Mouse (Mus musculus): ENCODE data around the gene Ccdc92. TPM values are rescaled to one million over a fixed set of nuclear protein-coding genes. Genes with fewer than 3 reads are reported as not detected.

Ccdc92 gene
- polyA plus RNA-seq, 1 experiment from 2014 or later, result 58.1 TPM

DNA sequence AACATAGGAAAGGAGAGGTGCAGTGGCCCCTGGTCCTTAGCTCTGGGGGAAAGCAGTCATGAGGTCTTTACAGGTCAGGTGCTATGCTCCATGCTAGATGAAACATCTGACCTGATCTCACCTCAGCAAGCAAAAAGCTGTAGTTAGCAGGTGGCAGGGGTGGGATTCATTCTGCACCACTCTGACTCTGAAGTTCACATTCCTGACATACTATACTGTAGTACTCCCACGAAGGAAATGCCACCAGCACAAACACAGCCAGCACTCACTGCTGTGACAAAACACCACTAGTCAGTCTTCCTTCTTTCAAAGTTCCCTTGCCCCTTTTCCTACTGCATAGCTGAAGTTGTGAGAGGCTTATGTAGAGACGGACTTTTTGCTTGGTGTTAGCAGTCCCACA lies 9.9 kb downstream of the Ccdc92 start:
- no peak overlapping the region for H3K4me3 ChIP-seq
- no peak overlapping the region for H3K4me2 ChIP-seq

DNA sequence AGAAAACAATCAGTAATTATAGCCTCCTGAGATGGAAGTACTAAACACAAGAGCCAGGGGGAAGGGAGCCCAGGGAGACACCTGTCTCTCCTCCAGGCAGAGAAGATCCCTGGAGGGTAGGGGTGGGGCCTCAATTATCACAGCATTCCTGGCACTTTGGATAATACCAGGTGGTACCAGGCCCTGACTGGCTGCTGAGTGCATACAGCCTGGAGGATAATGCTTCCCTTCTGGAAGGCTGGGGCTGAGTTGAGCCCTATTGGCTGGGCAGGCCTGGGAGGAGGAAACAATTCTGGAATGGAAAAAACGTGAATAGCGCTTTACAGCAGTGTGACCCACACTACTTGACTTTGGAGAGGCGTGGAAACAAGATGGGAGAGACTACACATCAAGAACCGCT lies 10.7 kb downstream of the Ccdc92 start:
- Histone ChIP-seq H3K4me3 (no peak overlapping the region), H3K9ac (no peak overlapping the region), H3K4me1 (replicated peaks) (peaks cover 15% of the 10 kb centered on the region), H3K9me3 (no peaks in the 10 kb centered on the region), H3K4me2 (no peak overlapping the region), H3K36me3 (no peaks in the 10 kb centered on the region), H3K27me3 (no peaks in the 10 kb centered on the region), H3K27ac (replicated peaks) (no peak overlapping the region)
- ATAC-seq (ENCODE audit: low read depth), result no peak
- WGBS, result 52% methylated on average over 4 of the region's 4 CpGs

More for the DNA sequence above, 9.9 kb downstream of the Ccdc92 start:
- Histone ChIP-seq H3K27me3 (no peaks in the 10 kb centered on the region), H3K9ac (no peak overlapping the region), H3K4me1 (replicated peaks) (0 out of 2 replicates have a peak, but pooled peaks cover 8% of the 10 kb centered on the region), H3K27ac (replicated peaks) (no peak overlapping the region), H3K9me3 (no peaks in the 10 kb centered on the region), H3K36me3 (no peaks in the 10 kb centered on the region)
- ATAC-seq (ENCODE audit: low read depth), result no peak
- 40% methylated on average over 2 of the region's 2 CpGs for WGBS

DNA sequence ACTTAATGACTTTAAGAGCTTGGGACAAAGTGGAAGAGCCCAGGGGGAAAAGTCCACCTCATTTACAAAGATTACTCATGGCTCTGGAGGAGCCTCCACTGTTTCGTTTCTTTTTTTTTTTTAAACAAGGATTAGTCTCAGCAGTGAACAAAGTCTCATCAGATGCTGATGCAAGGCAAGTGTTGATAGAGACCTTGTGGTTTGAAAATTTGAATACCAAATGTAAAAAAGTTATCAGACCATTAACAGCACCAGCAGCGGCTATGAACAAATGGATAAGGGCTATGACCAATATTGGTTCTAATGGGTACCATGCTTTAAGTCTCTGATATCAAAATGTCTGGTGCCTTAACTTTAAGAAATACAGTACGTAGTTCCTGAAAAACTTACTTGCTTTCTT lies 13.2 kb downstream of the Ccdc92 start:
- H3K9me3 ChIP-seq, result no peaks in the 10 kb centered on the region
- H3K4me1 ChIP-seq (replicated peaks), result peaks cover 32% of the 10 kb centered on the region
- no peak for ATAC-seq (ENCODE audit: low read depth)
- no peaks in the 10 kb centered on the region for H3K36me3 ChIP-seq
- no peaks in the 10 kb centered on the region for H3K27me3 ChIP-seq
- H3K27ac ChIP-seq (replicated peaks), result no peak overlapping the region
- H3K4me3 ChIP-seq, result no peak overlapping the region
- no peak overlapping the region for H3K9ac ChIP-seq
- no peak overlapping the region for H3K4me2 ChIP-seq
- WGBS, result 90% methylated on average over 3 of the region's 3 CpGs

DNA sequence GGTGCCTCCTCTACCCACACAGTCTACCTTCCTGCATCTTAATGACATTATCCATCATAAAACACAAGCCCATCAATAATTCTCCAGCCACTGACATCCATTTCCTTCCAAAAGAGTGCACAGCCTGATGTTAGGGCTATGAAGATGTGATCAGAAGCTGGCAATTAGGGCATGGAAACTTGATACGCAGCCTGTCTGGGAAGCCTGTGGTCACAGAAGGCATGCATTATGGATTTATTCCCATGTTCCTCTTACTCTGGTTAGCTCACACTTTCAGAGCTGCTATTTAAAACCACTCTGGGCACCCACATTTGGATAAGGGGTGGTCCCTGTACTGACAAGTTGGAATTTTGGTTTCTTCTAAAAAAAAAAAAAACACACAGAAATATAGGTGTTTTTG lies 15.2 kb downstream of the Ccdc92 start:
- Histone ChIP-seq H3K9me3 (no peaks in the 10 kb centered on the region), H3K4me3 (no peak overlapping the region), H3K27ac (replicated peaks) (peak overlapping the region; percentile 38), H3K9ac (no peak overlapping the region), H3K36me3 (no peaks in the 10 kb centered on the region), H3K4me2 (no peak overlapping the region), H3K27me3 (no peaks in the 10 kb centered on the region), H3K4me1 (replicated peaks) (peaks cover 44% of the 10 kb centered on the region)
- no peak for ATAC-seq (ENCODE audit: low read depth)
- 65% methylated on average over 1 of the region's 1 CpGs for WGBS

DNA sequence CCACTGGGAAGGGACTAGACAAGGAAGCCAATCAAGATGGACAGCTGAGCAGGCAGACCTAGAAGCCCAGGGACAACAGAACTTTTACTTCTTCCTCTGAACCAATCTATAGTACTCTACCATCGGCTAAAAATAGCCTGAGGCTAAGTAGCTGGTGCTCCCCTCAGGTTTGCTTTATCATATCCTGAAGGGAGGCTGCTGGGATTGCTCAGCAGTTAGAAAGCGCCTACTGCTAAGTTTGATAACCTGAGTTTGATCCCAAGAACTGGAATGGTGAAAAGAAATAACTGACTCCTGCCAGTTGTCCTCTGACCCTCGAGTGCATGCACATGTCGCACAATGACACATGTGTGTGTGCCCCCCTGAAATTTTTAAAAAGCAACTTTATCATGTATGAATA lies 17.3 kb downstream of the Ccdc92 start:
- WGBS, result 80% methylated on average over 4 of the region's 4 CpGs

DNA sequence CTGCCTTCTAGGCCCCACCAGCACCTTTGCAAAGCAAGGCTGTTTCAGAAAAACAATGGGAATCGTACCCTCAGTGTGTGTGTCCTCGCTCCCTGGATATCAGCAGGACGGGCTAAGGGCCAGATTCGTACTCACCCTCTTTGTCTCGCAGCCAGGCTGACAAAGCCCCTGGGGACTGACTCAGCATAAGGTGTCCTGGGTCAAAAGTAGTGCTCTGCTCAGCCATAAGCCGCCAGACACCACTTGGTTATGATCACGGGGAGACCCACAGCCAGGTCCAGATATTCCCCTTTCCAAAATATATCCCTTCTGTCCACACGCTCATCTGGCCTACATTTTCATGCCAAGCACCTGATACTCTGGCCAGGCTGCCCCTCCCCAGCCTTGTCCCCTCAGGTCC lies 18.8 kb downstream of the Ccdc92 start:
- peak overlapping the region; percentile 50 for H3K9ac ChIP-seq
- peak overlapping the region; percentile 78 for H3K27ac ChIP-seq (replicated peaks)
- H3K9me3 ChIP-seq, result no peaks in the 10 kb centered on the region
- no peaks in the 10 kb centered on the region for H3K27me3 ChIP-seq
- H3K4me3 ChIP-seq, result no peak overlapping the region
- WGBS, result 57% methylated on average over 8 of the region's 8 CpGs
- H3K4me2 ChIP-seq, result 0 out of 2 replicates have a peak overlapping the region, but pooled peaks have one; percentile 3
- peaks cover 48% of the 10 kb centered on the region for H3K4me1 ChIP-seq (replicated peaks)
- ATAC-seq (ENCODE audit: low read depth), result peak; percentile 32; the same call in 1 of the 2 replicates
- peaks cover 14% of the 10 kb centered on the region; the same call in 1 of the 2 replicates for H3K36me3 ChIP-seq

More for the DNA sequence above, 17.3 kb downstream of the Ccdc92 start:
- H3K36me3 ChIP-seq, result no peaks in the 10 kb centered on the region
- no peak overlapping the region for H3K4me2 ChIP-seq
- H3K27ac ChIP-seq (replicated peaks), result peak overlapping the region; percentile 78
- no peaks in the 10 kb centered on the region for H3K27me3 ChIP-seq
- no peaks in the 10 kb centered on the region for H3K9me3 ChIP-seq
- H3K9ac ChIP-seq, result no peak overlapping the region
- H3K4me1 ChIP-seq (replicated peaks), result peaks cover 54% of the 10 kb centered on the region
- H3K4me3 ChIP-seq, result no peak overlapping the region
- ATAC-seq (ENCODE audit: low read depth), result no peak

DNA sequence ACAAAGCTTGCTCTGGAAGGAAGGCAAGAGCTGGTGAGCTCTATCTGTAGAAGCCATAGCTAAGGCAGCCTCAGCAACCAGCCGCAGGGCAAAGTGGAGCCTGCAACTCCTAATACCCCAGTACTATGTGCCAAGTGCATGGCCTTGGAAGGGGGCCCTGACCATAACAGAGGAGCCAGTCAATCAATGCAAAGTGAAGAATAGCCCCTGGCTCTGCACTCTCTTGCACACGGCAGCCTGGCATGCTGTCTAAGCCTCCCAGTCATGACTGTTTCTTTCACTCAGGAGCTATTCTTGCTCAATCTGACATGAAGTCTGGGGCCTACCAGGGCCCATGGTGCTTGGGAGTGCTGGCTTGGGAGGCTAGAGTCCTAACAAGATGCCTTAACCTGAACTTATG lies 21.6 kb downstream of the Ccdc92 start:
- no peak for ATAC-seq (ENCODE audit: low read depth)
- Histone ChIP-seq H3K4me1 (replicated peaks) (peaks cover 35% of the 10 kb centered on the region), H3K9me3 (no peaks in the 10 kb centered on the region), H3K27ac (replicated peaks) (no peak overlapping the region; the same call in 1 of the 2 replicates), H3K4me3 (no peak overlapping the region), H3K4me2 (no peak overlapping the region), H3K36me3 (peaks cover 41% of the 10 kb centered on the region), H3K9ac (no peak overlapping the region), H3K27me3 (no peaks in the 10 kb centered on the region)
- WGBS, result 72% methylated on average over 2 of the region's 2 CpGs

DNA sequence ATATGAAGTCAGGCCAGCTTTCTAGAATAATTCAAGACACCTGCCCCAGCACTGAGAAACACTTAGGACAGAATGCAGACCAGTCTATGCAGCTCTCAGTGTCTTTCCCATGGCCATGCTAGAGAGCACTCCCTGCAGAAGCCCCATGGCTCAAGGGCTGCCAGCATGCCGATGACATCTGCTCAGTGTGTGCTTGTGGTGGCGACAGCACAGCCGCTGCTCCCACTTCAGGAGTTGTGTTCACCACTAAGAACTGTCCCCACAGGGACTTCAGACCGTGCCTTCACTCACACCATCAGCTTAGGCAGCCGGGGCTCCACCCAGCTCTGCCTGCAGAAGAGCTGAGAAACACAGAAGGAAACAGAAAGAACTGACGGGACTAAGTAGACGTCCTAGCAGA lies 22.0 kb downstream of the Ccdc92 start:
- Histone ChIP-seq H3K4me2 (no peak overlapping the region), H3K9me3 (no peaks in the 10 kb centered on the region), H3K4me1 (replicated peaks) (peaks cover 34% of the 10 kb centered on the region), H3K36me3 (peaks cover 46% of the 10 kb centered on the region), H3K27me3 (no peaks in the 10 kb centered on the region), H3K9ac (no peak overlapping the region), H3K4me3 (no peak overlapping the region), H3K27ac (replicated peaks) (no peak overlapping the region)
- 87% methylated on average over 7 of the region's 7 CpGs for WGBS
- ATAC-seq (ENCODE audit: low read depth), result no peak

DNA sequence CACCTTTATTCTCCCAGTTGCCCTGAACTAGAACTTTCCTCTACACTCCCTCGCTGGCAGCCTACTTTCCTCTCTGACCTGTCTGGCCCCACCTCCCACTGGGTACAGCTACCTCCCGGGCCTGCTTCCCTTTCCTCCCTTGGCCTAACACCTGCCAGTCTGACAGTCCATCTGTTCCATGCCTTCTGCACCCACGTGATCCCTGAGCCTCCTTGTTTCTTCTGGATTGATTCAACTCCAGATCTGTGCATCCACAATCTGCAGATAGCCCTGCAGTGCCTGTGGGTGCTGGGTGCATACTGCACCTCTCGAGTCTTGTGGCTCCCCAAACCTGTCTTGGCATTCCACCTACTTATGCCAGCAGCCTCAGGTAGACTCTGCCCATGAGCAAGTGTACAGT lies 25.6 kb downstream of the Ccdc92 start:
- WGBS, result 71% methylated on average over 4 of the region's 4 CpGs
- no peak overlapping the region for H3K4me3 ChIP-seq
- H3K27me3 ChIP-seq, result no peaks in the 10 kb centered on the region
- peaks cover 11% of the 10 kb centered on the region for H3K4me1 ChIP-seq (replicated peaks)
- H3K27ac ChIP-seq (replicated peaks), result no peak overlapping the region
- H3K4me2 ChIP-seq, result no peak overlapping the region
- no peak for ATAC-seq (ENCODE audit: low read depth)
- no peaks in the 10 kb centered on the region for H3K9me3 ChIP-seq
- no peak overlapping the region for H3K9ac ChIP-seq
- peaks cover 62% of the 10 kb centered on the region for H3K36me3 ChIP-seq

DNA sequence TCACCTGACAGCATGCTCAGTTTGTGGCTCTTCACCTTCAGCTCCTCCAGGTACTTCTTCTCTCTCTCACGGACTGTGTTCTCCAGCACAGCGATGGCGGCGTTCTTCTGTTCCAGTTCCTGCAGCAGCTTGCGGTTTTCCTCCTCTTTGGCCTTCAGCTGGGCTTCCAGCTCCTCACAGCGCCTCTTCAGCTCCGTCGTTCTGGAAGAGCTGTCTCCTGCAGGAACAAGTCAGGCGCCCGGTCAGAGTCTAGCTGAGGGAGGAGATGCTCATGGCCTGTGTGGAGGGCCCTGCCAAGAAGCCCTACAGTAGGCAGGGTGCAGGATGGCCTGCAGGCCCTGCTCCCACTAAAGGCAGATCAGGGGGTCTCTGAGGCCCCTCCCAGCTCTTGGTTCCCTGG lies 26.1 kb downstream of the Ccdc92 start:
- no peak for ATAC-seq (ENCODE audit: low read depth)
- peaks cover 9% of the 10 kb centered on the region for H3K4me1 ChIP-seq (replicated peaks)
- H3K4me2 ChIP-seq, result no peak overlapping the region
- peaks cover 62% of the 10 kb centered on the region for H3K36me3 ChIP-seq
- no peaks in the 10 kb centered on the region for H3K9me3 ChIP-seq
- H3K4me3 ChIP-seq, result no peak overlapping the region
- no peak overlapping the region for H3K9ac ChIP-seq
- 91% methylated on average over 10 of the region's 10 CpGs for WGBS
- H3K27me3 ChIP-seq, result no peaks in the 10 kb centered on the region
- H3K27ac ChIP-seq (replicated peaks), result no peak overlapping the region

DNA sequence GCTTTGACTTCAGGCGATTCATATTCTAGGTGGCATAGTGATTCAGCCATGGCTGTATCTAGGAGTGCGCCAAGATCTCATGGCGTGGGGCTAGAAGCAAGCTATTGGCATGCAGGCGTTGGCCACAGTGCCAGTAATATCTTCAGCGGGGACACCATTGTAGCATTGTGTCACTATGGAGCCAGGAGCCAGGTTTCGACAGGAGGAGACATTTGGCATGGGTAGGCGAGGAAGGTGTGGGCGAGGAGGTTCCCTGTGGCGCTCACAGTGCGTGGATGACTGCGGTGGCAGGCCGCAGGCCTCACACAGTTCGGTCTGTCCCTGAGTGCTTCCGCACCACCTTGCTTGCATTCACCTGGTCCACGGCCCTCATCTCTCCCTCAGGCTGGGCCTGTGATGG lies 27.0 kb downstream of the Ccdc92 start:
- Histone ChIP-seq H3K4me2 (no peak overlapping the region), H3K27ac (replicated peaks) (no peak overlapping the region), H3K4me3 (no peak overlapping the region), H3K36me3 (peaks cover 62% of the 10 kb centered on the region), H3K9me3 (no peaks in the 10 kb centered on the region), H3K27me3 (no peaks in the 10 kb centered on the region), H3K9ac (no peak overlapping the region), H3K4me1 (replicated peaks) (peaks cover under 1% of the 10 kb centered on the region; the same call in 1 of the 2 replicates)
- 97% methylated on average over 15 of the region's 15 CpGs for WGBS
- no peak for ATAC-seq (ENCODE audit: low read depth)

DNA sequence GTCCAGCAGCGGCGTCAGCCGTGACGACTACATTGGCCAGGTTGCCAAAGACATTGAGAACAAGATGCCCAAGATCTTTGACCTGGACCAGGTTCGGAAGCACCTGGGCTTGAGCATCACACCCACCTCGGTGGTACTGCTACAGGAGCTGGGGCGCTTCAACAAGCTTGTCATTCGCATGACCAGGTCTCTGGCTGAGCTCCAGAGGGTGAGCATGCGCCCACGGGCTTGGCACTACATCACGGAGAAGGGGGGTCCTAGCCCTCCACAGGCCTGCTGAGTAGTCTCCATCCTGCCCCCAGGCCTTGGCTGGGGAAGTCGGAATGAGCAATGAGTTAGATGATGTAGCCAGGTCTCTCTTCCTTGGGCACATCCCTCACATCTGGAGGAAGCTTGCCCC lies 31.9 kb downstream of the Ccdc92 start:
- H3K36me3 ChIP-seq, result peaks cover 17% of the 10 kb centered on the region
- WGBS, result 90% methylated on average over 12 of the region's 12 CpGs

DNA sequence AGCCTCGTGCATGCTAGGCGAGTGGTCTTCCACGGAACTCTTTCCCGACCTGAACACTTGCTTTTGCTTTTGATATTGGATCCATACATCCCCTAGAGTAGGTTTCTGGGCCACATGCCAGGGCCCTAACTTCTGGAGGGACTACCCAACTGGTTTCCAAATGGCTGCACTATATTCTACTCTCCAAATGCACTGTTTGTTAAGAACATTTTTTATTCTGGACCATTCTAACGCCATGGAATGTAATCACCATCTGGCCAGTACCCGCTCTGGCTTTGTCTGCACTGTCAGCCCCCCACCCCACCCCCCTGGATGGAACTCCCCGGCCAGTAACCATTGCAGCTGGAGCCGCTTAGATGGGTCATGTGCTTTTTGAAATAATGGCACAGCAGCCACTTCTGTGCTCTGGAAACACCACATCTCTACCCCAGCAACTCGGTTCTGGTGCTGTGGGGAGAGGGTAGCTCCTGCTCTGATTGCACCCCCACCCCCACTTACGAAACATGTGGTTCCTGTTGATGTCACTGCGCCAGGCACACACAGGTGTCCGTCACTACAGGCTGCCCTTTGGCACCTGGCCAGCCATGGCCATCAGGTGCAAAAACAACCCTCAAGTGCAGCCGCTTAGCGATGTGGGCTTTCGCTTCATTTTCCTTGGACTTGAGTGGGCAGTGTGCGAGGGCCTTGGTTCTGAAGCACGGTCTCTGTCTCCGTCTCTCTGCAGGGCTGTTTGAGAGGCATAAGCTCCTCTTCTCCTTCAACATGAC lies 39.9 kb downstream of the Ccdc92 start:
- no peak for ATAC-seq (ENCODE audit: low read depth)
- Histone ChIP-seq H3K36me3 (no peaks in the 10 kb centered on the region), H3K4me2 (no peak overlapping the region), H3K27me3 (no peaks in the 10 kb centered on the region), H3K4me3 (no peak overlapping the region), H3K9ac (no peak overlapping the region), H3K9me3 (0 out of 2 replicates have a peak, but pooled peaks cover 7% of the 10 kb centered on the region), H3K4me1 (replicated peaks) (no peaks in the 10 kb centered on the region), H3K27ac (replicated peaks) (no peak overlapping the region)
- 79% methylated on average over 18 of the region's 18 CpGs for WGBS

More for the DNA sequence above, 31.9 kb downstream of the Ccdc92 start:
- Histone ChIP-seq H3K9me3 (no peaks in the 10 kb centered on the region), H3K27ac (replicated peaks) (no peak overlapping the region), H3K4me2 (no peak overlapping the region), H3K27me3 (no peaks in the 10 kb centered on the region), H3K4me3 (no peak overlapping the region), H3K9ac (no peak overlapping the region), H3K4me1 (replicated peaks) (no peaks in the 10 kb centered on the region)
- ATAC-seq (ENCODE audit: low read depth), result no peak

All from neural tube, embryonic 13.5 days (tissue).